Mouse (Mus musculus): ENCODE results near the gene Slc17a2. TPM values are rescaled to one million over a fixed set of nuclear protein-coding genes. Genes with fewer than 3 reads are reported as not detected.
"Not testable (repeated sequence)": the region's sequence is repeated elsewhere in the genome, so short reads cannot be mapped to it uniquely, and the experiment has no call there.

Slc17a2 gene
- total RNA-seq (2017): not detected in 3 replicates

DNA sequence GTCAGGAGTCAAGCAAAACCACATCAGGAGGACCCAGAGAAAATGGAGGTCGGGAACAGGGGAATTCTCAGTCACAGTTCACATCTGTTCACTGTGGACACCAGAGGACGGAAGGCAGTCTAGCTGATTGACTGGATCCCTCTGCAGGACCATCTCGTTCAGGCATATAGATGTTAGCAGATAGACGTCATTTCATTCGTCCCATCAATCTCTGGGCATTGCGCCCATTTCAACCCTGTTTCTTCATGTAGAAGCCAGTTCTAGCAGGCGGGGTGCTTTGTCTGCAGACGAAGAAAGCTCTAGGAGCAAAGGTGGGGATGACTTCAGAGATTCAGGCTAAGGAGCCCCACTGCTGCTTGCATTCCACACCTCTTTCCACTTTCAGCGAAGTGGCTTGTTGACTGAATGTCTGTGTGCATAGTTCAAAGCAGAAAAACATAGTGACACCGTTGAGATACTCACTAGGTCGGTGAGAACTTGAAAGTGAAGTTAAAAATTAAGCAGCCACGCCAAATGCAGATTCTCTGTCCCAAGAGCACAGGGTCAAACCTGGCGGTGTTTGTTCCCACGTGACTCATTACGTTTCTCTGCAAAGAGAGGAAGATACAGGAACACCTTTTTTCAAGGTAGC, at the start of gene Slc17a2:
Slc17a2 (plus strand) TSS at position 572 of the 631 bp plus-strand sequence.
- no peak for ATAC-seq (replicated peaks; ENCODE audit: insufficient number of reproducible peaks, low FRiP score, low TSS enrichment, poor library complexity, severe bottlenecking)

DNA sequence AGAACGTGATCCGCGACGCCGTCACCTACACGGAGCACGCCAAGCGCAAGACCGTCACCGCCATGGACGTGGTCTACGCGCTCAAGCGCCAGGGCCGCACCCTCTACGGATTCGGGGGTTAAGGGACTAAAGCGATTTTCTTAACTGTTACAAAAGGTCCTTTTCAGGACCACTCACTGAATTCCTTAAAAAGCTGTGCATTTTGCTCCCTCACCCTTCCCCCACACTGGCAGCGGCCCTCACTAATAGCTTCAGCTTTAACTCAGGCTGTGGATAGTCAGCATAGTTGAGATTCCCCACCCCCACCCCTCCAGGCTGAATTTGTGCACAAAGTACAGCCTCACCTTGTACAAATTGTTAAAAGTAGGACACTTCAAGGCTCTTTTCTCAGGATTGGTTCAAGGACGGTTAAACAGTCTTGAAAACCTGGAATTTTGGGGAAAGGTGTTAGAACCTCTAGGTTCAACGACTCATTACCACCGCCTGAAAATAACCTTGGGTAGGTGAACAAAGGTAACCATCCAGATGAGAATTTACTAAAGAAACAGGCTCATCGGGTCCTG, 49.5 kb upstream of the Slc17a2 start:
- ATAC-seq (replicated peaks; ENCODE audit: insufficient number of reproducible peaks, low FRiP score, low TSS enrichment, poor library complexity, severe bottlenecking): no peak

DNA sequence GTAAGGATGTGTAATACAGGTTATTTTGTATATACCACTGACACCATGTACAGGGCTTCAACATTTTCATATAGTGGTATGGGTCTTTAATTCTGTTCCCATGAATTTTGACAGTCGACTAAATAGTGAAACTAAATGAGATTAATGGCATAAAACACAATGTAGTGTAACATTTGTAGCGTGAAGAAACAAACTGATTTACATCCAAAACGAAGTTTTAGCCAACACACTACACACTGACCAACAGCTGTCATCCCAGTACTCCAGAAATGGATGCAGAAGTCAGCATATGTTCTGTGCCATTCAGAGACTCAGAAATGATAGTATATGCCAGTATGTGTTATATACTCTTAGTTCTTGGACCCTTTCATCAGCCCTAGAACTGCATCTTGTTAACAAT, 48.9 kb upstream of the Slc17a2 start:
- no peak for ATAC-seq (replicated peaks; ENCODE audit: insufficient number of reproducible peaks, low FRiP score, low TSS enrichment, poor library complexity, severe bottlenecking)

DNA sequence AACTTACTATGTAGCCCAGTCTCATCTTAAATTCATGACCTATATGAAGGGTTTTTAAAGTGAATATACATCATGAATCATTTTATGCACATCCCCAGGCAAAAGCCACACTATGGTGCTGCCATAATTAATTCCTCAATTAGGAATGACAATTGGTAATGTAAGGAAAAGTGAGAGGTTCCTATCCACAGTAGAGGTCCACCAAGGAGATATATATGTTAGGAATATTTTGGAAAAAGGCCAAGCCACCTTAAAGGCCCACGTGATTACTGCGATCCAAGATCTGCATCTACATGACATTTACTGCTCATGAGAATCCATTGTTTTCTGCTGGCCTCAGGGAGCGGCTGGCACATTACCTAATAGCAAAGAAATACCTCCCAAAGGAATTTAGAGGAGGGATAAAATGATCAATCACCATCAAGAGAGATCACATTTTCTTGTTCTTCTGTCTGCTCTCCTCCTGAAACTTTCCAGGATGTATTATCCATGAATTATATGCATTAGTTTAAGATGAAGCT, 47.5 kb upstream of the Slc17a2 start:
- ATAC-seq (replicated peaks; ENCODE audit: insufficient number of reproducible peaks, low FRiP score, low TSS enrichment, poor library complexity, severe bottlenecking): no peak

DNA sequence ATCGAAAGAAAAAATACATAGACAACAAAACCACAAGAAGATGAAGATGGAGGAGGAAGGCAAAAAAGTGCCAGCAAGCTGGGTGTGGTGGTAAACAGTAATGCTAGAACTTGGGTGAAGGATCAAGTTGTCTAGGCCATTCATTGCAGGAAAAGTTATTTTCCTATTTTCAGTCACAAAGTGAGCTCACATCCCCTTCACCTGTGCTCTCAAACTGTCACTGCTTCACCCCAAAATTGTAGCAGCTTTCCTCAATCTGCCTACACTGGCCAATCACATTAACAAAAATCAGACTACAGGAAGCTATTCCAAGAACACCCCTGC, 46.9 kb upstream of the Slc17a2 start:
- ATAC-seq (replicated peaks; ENCODE audit: insufficient number of reproducible peaks, low FRiP score, low TSS enrichment, poor library complexity, severe bottlenecking): no peak

DNA sequence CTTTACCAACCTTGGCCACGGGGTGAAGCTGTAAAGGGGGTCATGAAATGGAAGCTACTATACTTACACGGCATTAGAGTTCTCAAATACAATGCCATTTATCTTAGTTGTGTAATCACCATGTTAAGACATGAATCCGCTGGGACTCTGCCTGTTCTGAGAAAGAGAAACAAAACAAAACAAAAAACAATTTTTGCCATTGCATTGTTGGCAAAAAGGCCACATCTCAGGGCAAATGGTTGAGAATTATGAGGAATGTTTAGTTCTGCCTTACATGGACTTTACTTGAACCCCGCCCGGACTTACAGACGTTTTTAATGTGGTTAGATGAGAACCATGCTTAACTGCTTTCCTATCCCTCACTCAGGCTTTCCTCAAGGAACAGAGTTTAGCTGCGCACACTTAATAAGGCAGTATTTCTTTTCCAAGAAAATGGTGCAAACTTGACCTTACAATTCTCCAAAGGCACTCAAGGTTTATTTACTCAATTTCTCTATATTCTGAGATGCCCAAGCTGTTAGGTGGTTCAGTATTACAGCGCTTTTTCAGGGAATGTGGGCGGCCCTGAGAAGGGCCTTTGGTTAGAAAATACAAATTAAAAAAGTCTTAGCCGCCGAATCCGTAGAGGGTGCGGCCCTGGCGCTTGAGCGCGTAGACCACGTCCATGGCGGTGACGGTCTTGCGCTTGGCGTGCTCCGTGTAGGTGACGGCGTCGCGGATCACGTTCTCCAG, 46.4 kb upstream of the Slc17a2 start:
- no peak for ATAC-seq (replicated peaks; ENCODE audit: insufficient number of reproducible peaks, low FRiP score, low TSS enrichment, poor library complexity, severe bottlenecking)

DNA sequence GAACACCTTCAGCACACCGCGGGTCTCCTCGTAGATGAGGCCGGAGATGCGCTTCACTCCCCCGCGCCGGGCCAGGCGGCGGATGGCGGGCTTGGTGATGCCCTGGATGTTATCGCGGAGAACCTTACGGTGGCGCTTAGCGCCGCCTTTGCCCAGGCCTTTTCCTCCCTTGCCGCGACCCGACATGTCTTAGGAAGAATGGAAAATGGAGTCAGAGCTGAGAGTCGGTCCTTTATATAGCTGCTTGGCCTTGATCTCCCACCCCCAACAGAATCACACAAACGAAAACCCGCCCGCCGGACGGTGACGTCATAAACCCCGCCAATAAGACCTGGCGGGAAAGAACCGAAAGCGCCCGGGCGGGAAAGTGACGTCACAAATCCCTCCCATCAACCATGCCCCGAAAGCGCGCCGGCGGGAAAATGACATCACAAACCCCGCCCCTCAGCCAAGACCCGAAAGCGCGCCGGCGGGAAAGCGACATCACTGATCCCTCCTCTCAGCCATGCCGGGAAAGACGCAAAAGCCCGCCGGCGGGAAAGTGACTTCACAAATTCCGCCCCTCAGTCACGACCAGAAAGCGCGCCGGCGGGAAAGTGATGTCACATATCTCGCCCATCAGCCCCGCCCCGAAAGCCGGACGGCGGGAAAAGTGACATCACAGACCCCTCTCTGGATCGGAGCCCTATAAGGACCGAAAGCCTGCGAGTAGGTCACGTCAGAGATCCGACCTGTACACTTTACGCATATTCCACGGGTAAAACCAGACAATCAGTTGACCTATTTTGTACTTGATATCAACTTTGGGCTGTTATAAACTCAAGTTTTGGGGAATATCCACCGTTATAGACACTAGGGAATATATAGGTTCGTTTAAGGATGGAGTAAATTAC, 45.6 kb upstream of the Slc17a2 start, which contains the start of gene Hist1h4a:
Hist1h4a (minus strand) TSS at position 259 of the 893 bp plus-strand sequence.
- ATAC-seq (replicated peaks; ENCODE audit: insufficient number of reproducible peaks, low FRiP score, low TSS enrichment, poor library complexity, severe bottlenecking): peak; percentile 61

DNA sequence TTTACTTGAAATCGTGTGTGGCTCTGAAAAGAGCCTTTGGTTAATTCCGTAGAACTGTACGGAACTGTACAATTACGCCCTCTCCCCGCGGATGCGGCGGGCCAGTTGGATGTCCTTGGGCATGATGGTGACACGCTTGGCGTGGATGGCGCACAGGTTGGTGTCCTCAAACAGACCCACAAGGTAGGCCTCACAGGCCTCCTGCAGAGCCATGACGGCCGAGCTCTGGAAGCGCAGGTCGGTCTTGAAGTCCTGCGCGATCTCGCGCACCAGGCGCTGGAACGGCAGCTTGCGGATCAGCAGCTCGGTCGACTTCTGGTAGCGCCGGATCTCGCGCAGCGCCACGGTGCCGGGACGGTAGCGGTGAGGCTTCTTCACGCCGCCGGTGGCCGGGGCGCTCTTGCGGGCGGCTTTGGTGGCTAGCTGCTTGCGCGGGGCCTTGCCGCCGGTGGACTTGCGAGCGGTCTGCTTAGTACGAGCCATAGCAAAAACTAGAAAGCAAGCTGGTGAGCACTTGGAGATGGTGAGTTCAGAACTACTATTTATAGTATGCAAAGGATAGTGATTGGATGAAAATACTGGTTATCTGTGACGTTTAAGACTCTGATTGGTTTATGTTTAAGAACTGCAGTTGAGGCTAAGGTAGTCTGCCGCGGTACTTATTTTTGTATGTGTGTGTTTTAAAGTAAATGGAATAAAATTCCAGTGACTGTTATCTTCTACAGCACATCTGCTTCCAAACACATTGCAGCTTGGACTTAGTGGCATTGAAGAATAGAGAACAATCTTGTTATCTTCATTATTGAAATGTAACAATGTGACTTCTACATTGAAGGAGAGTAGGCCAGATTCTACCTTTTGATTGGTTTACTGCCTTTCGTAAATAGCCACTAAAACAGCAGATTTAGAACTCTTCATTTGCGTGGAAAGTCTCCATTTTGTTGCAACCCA, 44.6 kb upstream of the Slc17a2 start, which contains the start of gene Hist1h3a:
Hist1h3a (minus strand) TSS at position 516 of the 951 bp plus-strand sequence.
- peak; percentile 65 for ATAC-seq (replicated peaks; ENCODE audit: insufficient number of reproducible peaks, low FRiP score, low TSS enrichment, poor library complexity, severe bottlenecking)

DNA sequence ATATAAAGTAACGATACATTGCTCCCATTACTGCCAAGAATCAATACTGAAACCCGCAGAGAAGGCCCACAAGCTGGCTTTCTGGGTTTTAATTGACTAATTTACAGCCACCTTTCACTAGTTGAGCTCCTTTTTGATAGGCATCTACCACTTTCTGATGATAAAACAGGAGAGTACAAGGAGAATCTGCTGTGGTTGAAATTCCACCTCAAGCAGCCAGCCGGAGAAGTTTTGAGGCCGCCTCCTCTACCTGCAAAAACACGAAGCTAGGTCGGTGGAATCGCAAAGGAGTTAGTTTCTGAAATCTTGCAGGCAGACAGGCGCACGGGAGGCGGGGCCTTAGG, 43.6 kb upstream of the Slc17a2 start:
- no peak for ATAC-seq (replicated peaks; ENCODE audit: insufficient number of reproducible peaks, low FRiP score, low TSS enrichment, poor library complexity, severe bottlenecking)

DNA sequence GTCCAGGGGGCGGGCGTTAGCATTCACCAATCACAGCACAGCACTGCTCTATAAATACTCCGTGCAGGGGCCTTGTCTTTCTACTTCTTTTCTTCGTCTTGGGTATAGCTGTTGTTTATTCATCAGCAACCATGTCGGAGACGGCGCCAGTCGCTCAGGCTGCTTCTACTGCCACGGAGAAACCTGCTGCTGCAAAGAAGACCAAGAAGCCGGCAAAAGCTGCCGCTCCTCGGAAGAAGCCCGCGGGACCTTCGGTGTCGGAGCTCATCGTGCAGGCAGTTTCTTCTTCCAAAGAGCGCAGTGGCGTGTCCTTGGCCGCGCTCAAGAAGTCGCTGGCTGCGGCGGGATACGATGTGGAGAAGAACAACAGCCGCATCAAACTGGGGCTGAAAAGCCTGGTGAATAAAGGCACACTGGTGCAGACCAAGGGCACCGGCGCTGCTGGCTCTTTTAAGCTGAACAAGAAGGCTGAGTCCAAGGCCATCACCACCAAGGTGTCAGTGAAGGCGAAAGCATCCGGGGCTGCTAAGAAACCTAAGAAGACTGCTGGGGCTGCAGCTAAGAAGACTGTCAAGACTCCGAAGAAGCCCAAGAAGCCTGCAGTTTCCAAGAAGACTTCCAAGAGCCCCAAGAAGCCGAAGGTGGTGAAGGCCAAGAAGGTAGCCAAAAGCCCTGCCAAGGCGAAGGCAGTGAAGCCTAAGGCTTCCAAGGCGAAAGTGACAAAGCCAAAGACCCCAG, 43.0 kb upstream of the Slc17a2 start, which contains the start of gene Hist1h1a:
Hist1h1a (plus strand) TSS at position 81 of the 738 bp plus-strand sequence.
- peak; percentile 45 for ATAC-seq (replicated peaks; ENCODE audit: insufficient number of reproducible peaks, low FRiP score, low TSS enrichment, poor library complexity, severe bottlenecking)

DNA sequence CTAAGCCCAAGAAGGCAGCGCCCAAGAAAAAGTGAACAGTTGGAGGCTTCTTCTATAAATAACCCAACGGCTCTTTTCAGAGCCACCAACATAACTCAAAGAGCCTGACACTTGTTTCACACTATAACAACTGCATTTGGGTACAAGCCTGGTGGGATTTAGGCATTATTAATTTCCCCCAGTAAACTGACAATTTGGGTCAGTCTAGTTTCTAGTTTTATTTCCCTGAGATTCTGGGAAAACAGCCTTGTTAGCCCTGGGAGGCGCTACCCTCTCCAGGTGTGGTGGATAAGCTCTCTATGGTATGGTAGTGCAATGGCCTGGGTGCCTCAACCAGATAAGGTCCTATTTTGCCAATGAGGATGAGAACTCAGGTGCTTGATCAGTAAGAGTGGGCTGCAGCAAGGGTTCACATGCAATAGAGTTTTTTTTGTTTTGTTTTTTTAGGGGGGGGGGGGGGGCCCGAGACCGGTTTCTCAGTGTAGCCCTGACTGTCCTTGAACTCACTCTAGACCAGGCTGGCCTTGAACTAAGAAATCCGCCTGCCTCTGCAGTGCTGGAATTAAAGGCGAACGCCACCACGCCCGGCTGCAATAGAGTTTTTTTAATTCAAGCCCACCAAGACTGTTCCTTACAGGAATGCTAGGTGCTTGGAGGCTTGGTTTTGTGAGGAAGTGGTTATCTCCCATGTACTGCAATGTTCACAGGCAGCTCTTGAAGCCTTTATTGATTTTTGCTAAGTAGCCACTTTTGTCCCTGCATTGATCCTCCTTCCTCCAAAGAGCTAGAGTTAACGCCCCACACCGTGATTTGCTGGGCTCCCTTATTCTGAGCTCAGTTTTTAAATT, 42.2 kb upstream of the Slc17a2 start:
- no peak for ATAC-seq (replicated peaks; ENCODE audit: insufficient number of reproducible peaks, low FRiP score, low TSS enrichment, poor library complexity, severe bottlenecking)

DNA sequence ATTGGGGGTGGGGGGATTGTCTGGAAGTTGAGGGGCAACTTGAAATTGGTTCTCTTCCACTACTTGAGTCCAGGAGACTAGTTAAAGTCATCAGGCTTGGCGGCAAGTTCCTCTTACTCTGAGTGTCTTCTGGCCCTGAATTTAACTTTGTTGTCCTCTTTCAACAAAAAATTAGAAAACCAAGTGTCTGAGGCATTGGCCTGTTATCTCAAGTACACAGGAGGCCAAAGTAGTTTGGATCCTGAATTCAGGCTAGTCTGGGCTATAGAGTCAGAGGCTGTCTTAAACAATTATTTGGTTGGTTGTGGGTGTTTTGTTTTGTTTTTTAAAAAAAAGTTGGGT, 41.6 kb upstream of the Slc17a2 start:
- ATAC-seq (replicated peaks; ENCODE audit: insufficient number of reproducible peaks, low FRiP score, low TSS enrichment, poor library complexity, severe bottlenecking): no peak

DNA sequence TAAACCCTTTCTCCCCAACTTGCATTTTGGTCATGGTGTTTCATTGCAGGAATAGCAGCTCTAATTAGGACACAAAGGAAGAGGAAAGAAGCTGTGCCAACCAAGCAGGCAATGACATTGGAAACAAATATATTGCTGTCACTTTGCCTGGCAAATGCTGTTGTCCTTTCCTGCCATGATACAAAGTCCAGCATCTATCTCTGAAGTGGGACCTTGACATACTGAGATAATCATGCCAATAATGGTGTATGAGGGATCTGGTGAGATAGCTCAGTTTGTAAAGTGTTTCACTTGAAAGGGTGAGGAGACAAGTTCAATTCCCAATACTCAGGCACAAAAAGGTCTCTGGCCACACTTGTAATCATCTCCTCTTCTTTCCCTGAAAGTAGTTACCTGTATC, 40.0 kb upstream of the Slc17a2 start:
- ATAC-seq (replicated peaks; ENCODE audit: insufficient number of reproducible peaks, low FRiP score, low TSS enrichment, poor library complexity, severe bottlenecking): no peak

DNA sequence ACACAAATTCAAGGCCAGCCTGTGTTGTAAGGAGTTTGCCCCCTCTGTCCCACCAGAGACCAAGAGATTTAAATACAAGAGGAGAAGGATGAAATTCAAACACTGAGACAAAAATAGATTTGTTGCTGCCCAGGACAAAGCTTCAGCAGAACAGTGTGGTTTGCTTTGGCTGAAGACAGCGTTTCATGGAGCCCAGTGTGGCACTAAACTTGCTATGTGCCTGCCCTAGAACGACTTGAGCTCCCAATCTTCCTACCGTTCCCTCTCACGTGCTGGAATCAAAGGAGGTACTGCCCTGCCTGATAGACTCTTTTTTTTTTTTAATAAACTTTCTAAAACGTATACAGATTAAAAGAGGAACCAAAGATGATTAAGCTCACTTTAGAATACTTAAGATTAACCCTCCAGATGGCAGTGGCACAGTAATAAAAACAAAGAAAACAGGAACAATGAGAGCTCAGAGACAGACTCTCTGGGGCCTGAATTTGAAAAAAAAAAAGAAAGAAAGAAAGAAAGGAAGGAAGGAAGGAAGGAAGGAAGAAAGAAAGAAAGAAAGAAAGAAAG, 37.9 kb upstream of the Slc17a2 start:
- ATAC-seq (replicated peaks; ENCODE audit: insufficient number of reproducible peaks, low FRiP score, low TSS enrichment, poor library complexity, severe bottlenecking): no peak

DNA sequence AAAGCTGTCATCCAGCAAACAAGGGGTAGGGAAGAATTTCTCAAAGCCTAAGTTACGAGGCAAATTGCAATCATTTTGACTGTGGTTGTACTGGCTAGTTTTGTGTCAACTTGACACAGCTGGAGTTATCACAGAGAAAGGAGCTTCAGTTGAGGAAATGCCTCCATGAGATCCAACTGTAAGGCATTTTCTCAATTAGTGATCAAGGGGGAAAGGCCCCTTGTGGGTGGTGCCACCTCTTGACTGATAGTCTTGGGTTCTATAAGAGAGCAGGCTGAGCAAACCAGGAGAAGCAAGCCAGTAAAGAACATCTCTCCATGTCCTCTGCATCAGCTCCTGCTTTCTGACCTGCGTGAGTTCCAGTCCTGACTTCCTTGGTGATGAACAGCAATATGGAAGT, 37.2 kb upstream of the Slc17a2 start, which contains the start of gene Trim38:
Trim38 (plus strand) TSS at position 301 of the 400 bp plus-strand sequence.
- ATAC-seq (replicated peaks; ENCODE audit: insufficient number of reproducible peaks, low FRiP score, low TSS enrichment, poor library complexity, severe bottlenecking): not testable (repeated sequence)

Data from monocyte, adult 5-6 weeks (primary cell).